In the genomic region with DNA sequence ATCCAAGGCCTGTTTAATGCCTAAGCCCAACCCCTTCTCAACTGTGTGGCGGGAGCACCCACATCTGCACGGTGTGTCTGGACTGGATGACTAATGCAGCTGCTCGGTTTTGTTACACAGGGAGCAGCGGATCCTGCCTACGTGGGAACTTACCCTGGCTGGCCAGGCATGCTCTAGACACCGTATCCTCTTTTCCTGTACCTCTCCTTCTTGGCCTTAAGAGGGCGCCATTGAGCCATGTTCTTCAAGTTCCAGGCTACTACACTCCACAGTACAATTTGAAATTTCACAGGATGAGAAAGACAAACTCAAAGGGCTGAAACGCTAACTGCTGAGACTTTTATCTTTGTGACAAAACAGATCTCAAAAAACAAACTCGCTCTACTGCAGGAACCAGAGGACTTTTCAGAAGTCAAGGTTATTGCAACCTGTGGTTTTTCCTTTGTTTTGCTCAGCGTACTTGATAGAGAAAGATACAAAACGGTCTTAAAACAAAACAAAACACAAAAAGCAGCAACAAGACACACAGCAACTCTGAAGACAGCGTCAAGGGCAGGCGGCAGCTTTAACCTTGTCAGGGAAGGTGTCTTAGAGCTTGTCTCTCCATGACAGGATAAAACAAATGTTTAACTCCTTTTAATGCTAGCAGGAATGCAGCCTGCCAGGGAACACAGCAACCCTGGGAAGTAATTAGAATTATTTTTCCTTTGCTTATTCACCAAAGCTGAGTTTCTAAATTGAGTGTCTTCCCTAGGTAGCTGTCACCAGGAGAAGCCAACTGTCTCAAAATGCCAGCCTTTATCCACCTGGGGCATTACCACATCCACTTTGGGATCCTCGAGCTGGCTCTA, we compare ENCODE assay signal across 8 mouse cellular contexts. TPM values are rescaled to one million over a fixed set of nuclear protein-coding genes. Genes with fewer than 3 reads are reported as not detected.
A peak's percentile ranks its signal among the peaks of the same experiment; 100 is the strongest.
DNase-seq lines count a peak whose midpoint lies in the region; ATAC-seq and TF ChIP-seq lines count a peak whose summit lies in the region.

No protein-coding gene starts in this region.

- DNase-seq in B cell, adult 2 months: peak; percentile 81 to 82
- peak; percentile 18 to 49 for DNase-seq in adrenal gland, postnatal 4 days (ENCODE audit: low spot score in 2 of 2)
- DNase-seq in heart, adult 2 months: peak; percentile 70 to 81
- DNase-seq in kidney, adult 18-20 months: peak; percentile 67
- peak; percentile 39 for DNase-seq in left cerebral cortex, postnatal 4 days
- DNase-seq in midbrain, embryonic 11.5 days (ENCODE audit: low spot score, missing footprints): peak; percentile 92
- DNase-seq in right cerebral cortex, postnatal 4 days: peak; percentile 31

- 8% methylated on average over 14 of the region's 14 CpGs for WGBS in embryonic facial prominence, embryonic 13.5 days
- WGBS in heart, adult 2 months: 8% methylated on average over 14 of the region's 14 CpGs
- WGBS in midbrain, embryonic 11.5 days: 12% methylated on average over 14 of the region's 14 CpGs

- peak; percentile 40; the same call in 1 of the 2 replicates for TF ChIP-seq POLR2A in heart, adult 2 months (IDR thresholded peaks at IDR 0.05; ENCODE audit: insufficient read depth, low read depth, low read length)

- no peaks in the 10 kb centered on the region for H3K79me2 ChIP-seq in heart, adult 2 months (replicated peaks; ENCODE audit: control insufficient read depth, insufficient read depth, low read length)

- H3K9me3 ChIP-seq in embryonic facial prominence, embryonic 13.5 days: no peaks in the 10 kb centered on the region
- H3K9me3 ChIP-seq in midbrain, embryonic 11.5 days (ENCODE audit: control insufficient read depth, low read length): no peaks in the 10 kb centered on the region

- H3K27me3 ChIP-seq in embryonic facial prominence, embryonic 13.5 days: peaks cover 29% of the 10 kb centered on the region
- H3K27me3 ChIP-seq in heart, adult 2 months (ENCODE audit: control insufficient read depth, insufficient read depth, low read length): no peaks in the 10 kb centered on the region
- peaks cover 3% of the 10 kb centered on the region; the same call in 1 of the 2 replicates for H3K27me3 ChIP-seq in midbrain, embryonic 11.5 days (ENCODE audit: control insufficient read depth, insufficient read depth, low read length)

- ATAC-seq in embryonic facial prominence, embryonic 13.5 days (ENCODE audit: insufficient number of reproducible peaks, insufficient read depth, low FRiP score, low TSS enrichment, low read depth): peak; percentile 67
- peak; percentile 54 for ATAC-seq in midbrain, embryonic 11.5 days (ENCODE audit: low FRiP score)

- intact Hi-C loops in heart, adult 2 months (cut with DNase I): loop anchor here (1.0 to 10.0 kb wide), 9 partner anchors 45 to 655 kb away; a partner anchor contains a TSS
- intact Hi-C loops in left cerebral cortex, postnatal 4 days (cut with DNase I): loop anchor here (2.0 to 5.0 kb wide), 2 partner anchors 349 to 490 kb away; no protein-coding TSS in a partner anchor

- H3K4me2 ChIP-seq in embryonic facial prominence, embryonic 13.5 days: peak overlapping the region; percentile 43
- no peak overlapping the region for H3K4me2 ChIP-seq in midbrain, embryonic 11.5 days

- peak; percentile 99 for TF ChIP-seq CTCF in heart, adult 2 months (IDR thresholded peaks at IDR 0.05)

- peaks cover 21% of the 10 kb centered on the region for H3K4me1 ChIP-seq in embryonic facial prominence, embryonic 13.5 days
- peaks cover 13% of the 10 kb centered on the region for H3K4me1 ChIP-seq in heart, adult 2 months (ENCODE audit: control insufficient read depth, insufficient read depth, low read length)
- no peaks in the 10 kb centered on the region; the same call in 1 of the 2 replicates for H3K4me1 ChIP-seq in midbrain, embryonic 11.5 days (ENCODE audit: control insufficient read depth, insufficient read depth, low read length)

- peak overlapping the region; percentile 52; the same call in 1 of the 2 replicates for H3K9ac ChIP-seq in embryonic facial prominence, embryonic 13.5 days
- peak overlapping the region; percentile 23; the same call in 1 of the 2 replicates for H3K9ac ChIP-seq in heart, adult 2 months (ENCODE audit: low read depth, low read length)
- H3K9ac ChIP-seq in midbrain, embryonic 11.5 days (ENCODE audit: low read length): no peak overlapping the region

- no peak overlapping the region for H3K4me3 ChIP-seq in embryonic facial prominence, embryonic 13.5 days
- H3K4me3 ChIP-seq in heart, adult 2 months: peak overlapping the region; percentile 1; the same call in 1 of the 2 replicates
- no peak overlapping the region for H3K4me3 ChIP-seq in midbrain, embryonic 11.5 days (ENCODE audit: low read depth, low read length)

- H3K36me3 ChIP-seq in embryonic facial prominence, embryonic 13.5 days: no peaks in the 10 kb centered on the region
- no peaks in the 10 kb centered on the region for H3K36me3 ChIP-seq in heart, adult 2 months (ENCODE audit: control insufficient read depth, insufficient read depth, low read length)
- H3K36me3 ChIP-seq in midbrain, embryonic 11.5 days (ENCODE audit: control insufficient read depth, insufficient read depth, low read length): no peaks in the 10 kb centered on the region

- no peak overlapping the region for H3K27ac ChIP-seq in embryonic facial prominence, embryonic 13.5 days
- H3K27ac ChIP-seq in heart, adult 2 months: peak overlapping the region; percentile 56
- no peak overlapping the region for H3K27ac ChIP-seq in midbrain, embryonic 11.5 days (ENCODE audit: low read depth, low read length)

- TF ChIP-seq EP300 in heart, adult 2 months (IDR thresholded peaks at IDR 0.05; ENCODE audit: insufficient read depth, low read depth, low read length): peak; percentile 96; the same call in 1 of the 2 replicates

RNA-seq across cellular contexts. Expression of a gene that starts 44.1 kb away (rescaled TPM):
- total RNA-seq in adrenal gland, postnatal 4 days (2021): 10 to 100 TPM; 58.6 to 60.8 TPM
- 40.8 and 46.3 TPM in 2 replicates for polyA plus RNA-seq in embryonic facial prominence, embryonic 13.5 days (2015; fragmentation: Nextera tagmentation; extraction: Ambion mirVana)
- total RNA-seq in heart, adult 2 months (2021): 10 to 100 TPM; 40.7 to 48.7 TPM
- 22.6 and 39.6 TPM in 2 replicates for polyA plus RNA-seq in heart, adult 2 months (2012; rRNA removed)
- 10 to 100 TPM; 26.5 to 27.2 TPM for total RNA-seq in left cerebral cortex, postnatal 4 days (2021)
- 21.7 and 22.9 TPM in 2 replicates for polyA plus RNA-seq in midbrain, embryonic 11.5 days (2014; fragmentation: Nextera tagmentation; extraction: Ambion mirVana)

RNA-seq across cellular contexts. Expression of a gene that starts 49.3 kb away (rescaled TPM):
- 10 to 100 TPM; 27.5 to 28.1 TPM for total RNA-seq in adrenal gland, postnatal 4 days (2021)
- polyA plus RNA-seq in embryonic facial prominence, embryonic 13.5 days (2015; fragmentation: Nextera tagmentation; extraction: Ambion mirVana): 24.1 and 26.7 TPM in 2 replicates
- total RNA-seq in heart, adult 2 months (2021): 10 to 100 TPM; 23.5 to 28.2 TPM
- polyA plus RNA-seq in heart, adult 2 months (2012; rRNA removed): 14.9 and 17.4 TPM in 2 replicates
- total RNA-seq in left cerebral cortex, postnatal 4 days (2021): 1 to 10 TPM; 8.5 to 10.0 TPM
- 12.6 and 12.8 TPM in 2 replicates for polyA plus RNA-seq in midbrain, embryonic 11.5 days (2014; fragmentation: Nextera tagmentation; extraction: Ambion mirVana)

Comparison
In these comparisons a context has a peak if more than half of its experiments do, and no peak if none do; other contexts are left out.
1. DNase-seq: peak in every context shown above with its lines; median percentile 92 in midbrain, embryonic 11.5 days; 82 in B cell, adult 2 months; 76 in heart, adult 2 months; 67 in kidney, adult 18-20 months; 39 in left cerebral cortex, postnatal 4 days; 34 in adrenal gland, postnatal 4 days; 31 in right cerebral cortex, postnatal 4 days.